Mouse (Mus musculus) bone marrow macrophage, adult 2 months (primary cell): ENCODE results near the gene Vwa5a.

Experiments
- CTCF ChIP-seq: IDR thresholded peaks from 2 replicates; pipeline ENCODE4 v1.5.1; 2012; ENCODE audit warnings: low read depth, mild to moderate bottlenecking, low read length, moderate library complexity
- POLR2A ChIP-seq: IDR thresholded peaks from 2 replicates; pipeline ENCODE4 v1.6.1; 2012; ENCODE audit warnings: mild to moderate bottlenecking, low read depth, low read length, borderline replicate concordance

GRCm38 (mm10) chr9:38724044-38724443, 6.0 kb downstream of the Vwa5a start:
- TF ChIP-seq CTCF (no peak), POLR2A (no peak)
